Mouse (Mus musculus) brain, embryonic 14.5 days (tissue): ENCODE data around the gene Ybey. TPM values are rescaled to one million over a fixed set of nuclear protein-coding genes. Genes with fewer than 3 reads are reported as not detected.

Source experiments
- DNase-seq: peaks from one replicate; pipeline ENCODE4 v3.0.0-alpha.2; 2011; ENCODE audit warnings: low read depth
- CTCF ChIP-seq: fragments of 200-500 bp; IDR thresholded peaks from 2 replicates; pipeline ENCODE4 v1.5.1; 2012; ENCODE audit warnings: inconsistent platforms, mild to moderate bottlenecking, moderate library complexity, borderline replicate concordance; ENCODE audit not compliant: insufficient read depth, insufficient read length; ENCODE audit errors: extremely low read depth
- POLR2A ChIP-seq: fragments of 200-500 bp; IDR thresholded peaks from 2 replicates; pipeline ENCODE4 v1.6.1; 2012; ENCODE audit warnings: mild to moderate bottlenecking, inconsistent platforms, borderline replicate concordance; ENCODE audit not compliant: poor library complexity, insufficient read depth, insufficient read length, severe bottlenecking; ENCODE audit errors: extremely low read depth
- polyA plus RNA-seq: library from polyadenylated mRNA; depleted of rRNA; stranded (reverse); fragments of >200 nt; gene quantifications from 2 replicates; pipeline ENCODE4 v1.2.3, GENCODE M21; 2012; rRNA removed

The Ybey gene
- polyA plus RNA-seq, 1 experiment = 4.3 TPM

DNA sequence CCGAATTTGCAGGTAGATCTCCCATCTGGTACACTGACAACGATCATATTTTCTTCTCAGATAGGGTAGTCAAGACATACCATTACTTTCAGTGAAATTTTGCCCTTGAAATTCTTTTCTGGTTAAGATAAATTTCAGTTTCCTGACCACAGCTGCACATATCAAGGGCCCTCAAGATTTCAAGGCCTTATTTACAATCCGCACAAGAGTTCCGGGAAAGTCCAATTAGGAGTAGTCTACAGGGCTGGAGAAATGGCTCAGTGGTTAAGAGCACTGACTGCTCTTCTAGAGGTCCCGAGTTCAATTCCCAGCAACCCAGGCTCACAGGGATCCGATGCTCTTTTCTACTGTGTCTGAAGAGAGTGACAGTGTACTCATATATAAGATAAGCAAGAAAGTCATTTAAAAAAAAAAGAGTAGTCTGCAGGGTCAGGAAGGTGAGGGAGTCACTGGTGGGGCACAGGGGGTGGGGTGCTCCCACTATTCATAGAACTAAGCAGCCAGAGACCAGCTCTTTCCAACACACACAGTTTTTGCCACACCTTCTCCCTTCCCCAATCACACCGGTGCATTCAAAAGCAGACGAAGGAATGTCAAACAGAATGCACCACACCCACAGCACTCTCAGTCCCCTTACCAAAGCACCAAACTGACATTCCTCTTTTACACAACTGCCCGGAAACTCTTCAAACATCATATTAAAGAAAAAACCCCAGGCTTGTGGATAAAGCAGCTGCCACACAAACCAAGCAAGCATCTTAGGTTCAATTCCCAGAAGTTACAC is 29.6 kb downstream of the Ybey start:
- TF ChIP-seq POLR2A (no peak), CTCF (no peak)
- no peak for DNase-seq

DNA sequence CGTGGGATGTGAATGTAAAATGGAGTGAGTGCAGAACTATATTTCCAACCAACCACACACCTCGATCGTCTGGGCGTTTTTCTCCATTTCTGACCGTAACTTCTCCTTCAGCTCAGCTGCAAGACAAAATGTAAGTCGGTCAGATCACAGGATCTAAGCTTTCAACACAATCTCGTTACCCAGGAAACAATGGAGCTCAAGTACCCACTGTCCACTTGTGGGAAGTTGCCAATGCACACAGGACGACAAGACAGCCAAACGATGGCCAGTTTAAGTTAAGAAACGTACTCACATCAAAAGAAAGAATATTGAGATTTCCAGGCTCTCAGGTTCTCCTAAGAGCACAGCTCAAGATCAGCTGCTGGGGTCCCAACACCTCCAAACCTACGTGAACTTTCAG is 35.0 kb downstream of the Ybey start:
- DNase-seq = no peak
- TF ChIP-seq POLR2A (no peak), CTCF (no peak)

DNA sequence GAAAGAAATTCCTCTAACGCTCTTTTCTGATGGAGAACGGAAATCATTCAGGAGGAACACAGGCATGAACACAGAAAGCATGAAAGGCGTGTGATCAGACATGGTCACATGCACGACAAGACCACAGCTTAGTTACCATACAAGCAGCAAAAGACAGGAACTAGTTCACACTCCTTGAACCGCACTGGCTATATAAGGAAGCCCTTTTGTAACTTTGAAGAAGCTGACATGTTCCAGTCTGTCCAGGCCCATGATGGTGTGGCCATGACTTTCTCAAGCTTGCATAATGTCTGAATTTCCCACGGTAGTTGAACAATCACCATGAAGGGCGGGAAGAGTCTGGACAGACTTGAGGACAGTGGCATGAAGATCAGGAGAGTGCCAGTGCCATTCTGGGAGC is 43.2 kb downstream of the Ybey start:
- DNase-seq = no peak
- no peak for TF ChIP-seq POLR2A
- no peak for TF ChIP-seq CTCF

DNA sequence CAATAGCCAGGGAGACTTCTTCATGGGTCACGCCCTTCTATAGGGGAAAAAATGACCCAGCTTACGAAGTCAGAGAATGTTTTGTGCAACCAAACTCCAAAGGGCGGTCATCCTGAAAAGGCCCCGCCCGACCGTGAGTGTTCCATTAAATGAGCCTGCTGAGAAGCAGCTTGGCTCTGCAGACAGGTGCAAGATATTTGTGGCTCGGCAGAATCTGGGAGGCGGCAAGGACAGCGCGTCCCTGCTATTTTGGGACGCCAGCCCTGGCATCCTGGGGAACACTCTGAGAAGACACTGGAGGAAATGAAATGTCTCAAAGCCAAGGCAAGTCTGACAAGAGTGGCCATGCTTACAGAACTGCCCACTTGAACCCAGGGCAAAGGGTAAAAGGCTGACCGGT is 52.1 kb downstream of the Ybey start:
- TF ChIP-seq POLR2A = no peak
- TF ChIP-seq CTCF = no peak
- DNase-seq = no peak

Other genes starting within 250 kb of the Ybey start
- 273 and 287 TPM in 2 replicates for gene Prmt2, start 231.2 kb downstream of the Ybey start, polyA plus RNA-seq
- 0.62 and 1.8 TPM in 2 replicates for gene S100b, start 215.3 kb downstream of the Ybey start, polyA plus RNA-seq
- gene Dip2a, start 123.8 kb downstream of the Ybey start, polyA plus RNA-seq = 38.3 and 43.2 TPM in 2 replicates
- not detected in 2 replicates for gene AC141477.1, start 28.7 kb downstream of the Ybey start, polyA plus RNA-seq
- 20.7 and 30.5 TPM in 2 replicates for gene Pcnt, start 26.3 kb downstream of the Ybey start, polyA plus RNA-seq
- not detected in 2 replicates for gene 2610028H24Rik, start 20.0 kb downstream of the Ybey start, polyA plus RNA-seq
- gene Mcm3ap, start 187 bp downstream of the Ybey start, polyA plus RNA-seq = 59.7 and 61.8 TPM in 2 replicates
- gene Lss, start 62.5 kb upstream of the Ybey start, polyA plus RNA-seq = 51.4 and 57.8 TPM in 2 replicates
- 0.36 and 0.39 TPM in 2 replicates for gene Spatc1l, start 93.2 kb upstream of the Ybey start, polyA plus RNA-seq
- 0.03 and 0.04 TPM in 2 replicates for gene Ftcd, start 106.5 kb upstream of the Ybey start, polyA plus RNA-seq
- 28.1 and 49.8 TPM in 2 replicates for gene Col6a2, start 154.5 kb upstream of the Ybey start, polyA plus RNA-seq